Mouse (Mus musculus): ENCODE measurements around the gene Tbcb. TPM values are rescaled to one million over a fixed set of nuclear protein-coding genes. Genes with fewer than 3 reads are reported as not detected.

The Tbcb gene
- polyA plus RNA-seq, 1 experiment = 90.0 TPM

GRCm38 (mm10) chr7:30181308-30181707 lies 50.8 kb downstream of the Tbcb start:
- no peak overlapping the region for H3K9ac ChIP-seq (ENCODE audit: low read depth, poor library complexity, severe bottlenecking)
- no peaks in the 10 kb centered on the region for H3K9me3 ChIP-seq (replicated peaks; ENCODE audit: control insufficient read depth, insufficient read depth, low read length, poor library complexity, severe bottlenecking)
- no peak overlapping the region for H3K4me3 ChIP-seq (ENCODE audit: low read depth, low read length)
- H3K27me3 ChIP-seq (ENCODE audit: control insufficient read depth, insufficient read depth, low read length, poor library complexity, severe bottlenecking) = no peaks in the 10 kb centered on the region
- H3K4me1 ChIP-seq (ENCODE audit: control insufficient read depth, insufficient read depth, low read length) = no peaks in the 10 kb centered on the region
- 0 out of 2 replicates have a peak, but pooled peaks cover under 1% of the 10 kb centered on the region for H3K36me3 ChIP-seq (ENCODE audit: control insufficient read depth, insufficient read depth, low read length, poor library complexity, severe bottlenecking)
- TF ChIP-seq CTCF (IDR thresholded peaks at IDR 0.05; ENCODE audit: low read depth, low read length) (peak; percentile 66), POLR2A (IDR thresholded peaks at IDR 0.05; ENCODE audit: insufficient read depth, low read length) (no peak)
- H3K27ac ChIP-seq (ENCODE audit: insufficient read depth, low read length) = no peak overlapping the region; the same call in 1 of the 2 replicates

- H3K4me1 ChIP-seq (ENCODE audit: control insufficient read depth, insufficient read depth, low read length) = no peaks in the 10 kb centered on the region
- H3K9me3 ChIP-seq (replicated peaks; ENCODE audit: control insufficient read depth, insufficient read depth, low read length, poor library complexity, severe bottlenecking) = no peaks in the 10 kb centered on the region
- no peak for TF ChIP-seq EP300 (IDR thresholded peaks at IDR 0.05; ENCODE audit: insufficient read depth, low read depth, low read length)
- TF ChIP-seq CTCF (IDR thresholded peaks at IDR 0.05; ENCODE audit: low read depth, low read length) = no peak
- no peak for TF ChIP-seq POLR2A (IDR thresholded peaks at IDR 0.05; ENCODE audit: insufficient read depth, low read length)
- no peak overlapping the region for H3K9ac ChIP-seq (ENCODE audit: low read depth, poor library complexity, severe bottlenecking)
- H3K27me3 ChIP-seq (ENCODE audit: control insufficient read depth, insufficient read depth, low read length, poor library complexity, severe bottlenecking) = no peaks in the 10 kb centered on the region
- H3K4me3 ChIP-seq (ENCODE audit: low read depth, low read length) = no peak overlapping the region
- no peaks in the 10 kb centered on the region for H3K36me3 ChIP-seq (ENCODE audit: control insufficient read depth, insufficient read depth, low read length, poor library complexity, severe bottlenecking)
- no peak overlapping the region for H3K27ac ChIP-seq (ENCODE audit: insufficient read depth, low read length)
Measured at GRCm38 (mm10) chr7:30178256-30178655, 53.8 kb downstream of the Tbcb start.

- no peak overlapping the region for H3K9ac ChIP-seq (ENCODE audit: low read depth, poor library complexity, severe bottlenecking)
- TF ChIP-seq POLR2A (IDR thresholded peaks at IDR 0.05; ENCODE audit: insufficient read depth, low read length) (no peak), EP300 (IDR thresholded peaks at IDR 0.05; ENCODE audit: insufficient read depth, low read depth, low read length) (no peak), CTCF (IDR thresholded peaks at IDR 0.05; ENCODE audit: low read depth, low read length) (no peak)
- no peaks in the 10 kb centered on the region for H3K9me3 ChIP-seq (replicated peaks; ENCODE audit: control insufficient read depth, insufficient read depth, low read length, poor library complexity, severe bottlenecking)
Measured at GRCm38 (mm10) chr7:30176474-30176873, 55.6 kb downstream of the Tbcb start.

More at GRCm38 (mm10) chr7:30176474-30176873, 55.6 kb downstream of the Tbcb start:
- Histone ChIP-seq H3K36me3 (ENCODE audit: control insufficient read depth, insufficient read depth, low read length, poor library complexity, severe bottlenecking) (no peaks in the 10 kb centered on the region), H3K4me3 (ENCODE audit: low read depth, low read length) (no peak overlapping the region), H3K27me3 (ENCODE audit: control insufficient read depth, insufficient read depth, low read length, poor library complexity, severe bottlenecking) (no peaks in the 10 kb centered on the region), H3K4me1 (ENCODE audit: control insufficient read depth, insufficient read depth, low read length) (no peaks in the 10 kb centered on the region), H3K27ac (ENCODE audit: insufficient read depth, low read length) (no peak overlapping the region)

Other genes starting within 250 kb of the Tbcb start
- gene Zfp568, start 248.3 kb downstream of the Tbcb start, polyA plus RNA-seq (2011; ENCODE audit: insufficient read depth, insufficient read length, low read depth, missing spikeins) = 98.0 and 103 TPM in 2 replicates
- 1.2 and 2.8 TPM in 2 replicates for gene Zfp14, start 180.9 kb downstream of the Tbcb start, polyA plus RNA-seq (2011; ENCODE audit: insufficient read depth, insufficient read length, low read depth, missing spikeins)
- 13.4 and 15.4 TPM in 2 replicates for gene Zfp82, start 159.4 kb downstream of the Tbcb start, polyA plus RNA-seq (2011; ENCODE audit: insufficient read depth, insufficient read length, low read depth, missing spikeins)
- not detected in 2 replicates for gene Gm26920, start 141.9 kb downstream of the Tbcb start, polyA plus RNA-seq (2011; ENCODE audit: insufficient read depth, insufficient read length, low read depth, missing spikeins)
- gene Zfp566, start 141.7 kb downstream of the Tbcb start, polyA plus RNA-seq (2011; ENCODE audit: insufficient read depth, insufficient read length, low read depth, missing spikeins) = 12.0 and 13.7 TPM in 2 replicates
- 60.8 and 63.8 TPM in 2 replicates for gene Zfp260, start 137.5 kb downstream of the Tbcb start, polyA plus RNA-seq (2011; ENCODE audit: insufficient read depth, insufficient read length, low read depth, missing spikeins)
- gene Zfp382, start 110.3 kb downstream of the Tbcb start, polyA plus RNA-seq (2011; ENCODE audit: insufficient read depth, insufficient read length, low read depth, missing spikeins) = 6.1 and 9.0 TPM in 2 replicates
- gene Zfp146, start 62.5 kb downstream of the Tbcb start, polyA plus RNA-seq (2011; ENCODE audit: insufficient read depth, insufficient read length, low read depth, missing spikeins) = 44.4 and 46.2 TPM in 2 replicates
- 21.7 and 21.8 TPM in 2 replicates for gene Cox7a1, start 48.1 kb downstream of the Tbcb start, polyA plus RNA-seq (2011; ENCODE audit: insufficient read depth, insufficient read length, low read depth, missing spikeins)
- gene Capns1, start 33.5 kb downstream of the Tbcb start, polyA plus RNA-seq (2011; ENCODE audit: insufficient read depth, insufficient read length, low read depth, missing spikeins) = 359 and 396 TPM in 2 replicates
- gene Polr2i, start 324 bp downstream of the Tbcb start, polyA plus RNA-seq (2011; ENCODE audit: insufficient read depth, insufficient read length, low read depth, missing spikeins) = 58.7 and 65.4 TPM in 2 replicates
- not detected in 2 replicates for gene Ovol3, start 3.5 kb upstream of the Tbcb start, polyA plus RNA-seq (2011; ENCODE audit: insufficient read depth, insufficient read length, low read depth, missing spikeins)
- 0.60 and 0.84 TPM in 2 replicates for gene Thap8, start 47.8 kb upstream of the Tbcb start, polyA plus RNA-seq (2011; ENCODE audit: insufficient read depth, insufficient read length, low read depth, missing spikeins)
- 26.2 and 27.0 TPM in 2 replicates for gene Wdr62, start 48.1 kb upstream of the Tbcb start, polyA plus RNA-seq (2011; ENCODE audit: insufficient read depth, insufficient read length, low read depth, missing spikeins)
- 49.4 and 52.2 TPM in 2 replicates for gene Clip3, start 59.5 kb upstream of the Tbcb start, polyA plus RNA-seq (2011; ENCODE audit: insufficient read depth, insufficient read length, low read depth, missing spikeins)
- 25.3 and 29.5 TPM in 2 replicates for gene Alkbh6, start 76.4 kb upstream of the Tbcb start, polyA plus RNA-seq (2011; ENCODE audit: insufficient read depth, insufficient read length, low read depth, missing spikeins)
- gene Syne4, start 82.5 kb upstream of the Tbcb start, polyA plus RNA-seq (2011; ENCODE audit: insufficient read depth, insufficient read length, low read depth, missing spikeins) = 41.6 and 43.7 TPM in 2 replicates
- 0.52 and 0.58 TPM in 2 replicates for gene E130208F15Rik, start 89.5 kb upstream of the Tbcb start, polyA plus RNA-seq (2011; ENCODE audit: insufficient read depth, insufficient read length, low read depth, missing spikeins)
- gene Sdhaf1, start 91.6 kb upstream of the Tbcb start, polyA plus RNA-seq (2011; ENCODE audit: insufficient read depth, insufficient read length, low read depth, missing spikeins) = 5.6 and 7.3 TPM in 2 replicates
- gene Lrfn3, start 130.5 kb upstream of the Tbcb start, polyA plus RNA-seq (2011; ENCODE audit: insufficient read depth, insufficient read length, low read depth, missing spikeins) = 4.2 and 6.3 TPM in 2 replicates
- gene Tyrobp, start 181.5 kb upstream of the Tbcb start, polyA plus RNA-seq (2011; ENCODE audit: insufficient read depth, insufficient read length, low read depth, missing spikeins) = not detected in 2 replicates
- gene Hcst, start 187.6 kb upstream of the Tbcb start, polyA plus RNA-seq (2011; ENCODE audit: insufficient read depth, insufficient read length, low read depth, missing spikeins) = not detected in 2 replicates
- 4.1 TPM in 2 replicates for gene Nfkbid, start 189.5 kb upstream of the Tbcb start, polyA plus RNA-seq (2011; ENCODE audit: insufficient read depth, insufficient read length, low read depth, missing spikeins)
- gene Aplp1, start 213.3 kb upstream of the Tbcb start, polyA plus RNA-seq (2011; ENCODE audit: insufficient read depth, insufficient read length, low read depth, missing spikeins) = 70.6 and 78.2 TPM in 2 replicates
- 5.8 and 9.4 TPM in 2 replicates for gene Kirrel2, start 225.4 kb upstream of the Tbcb start, polyA plus RNA-seq (2011; ENCODE audit: insufficient read depth, insufficient read length, low read depth, missing spikeins)
- gene Nphs1, start 226.0 kb upstream of the Tbcb start, polyA plus RNA-seq (2011; ENCODE audit: insufficient read depth, insufficient read length, low read depth, missing spikeins) = 27.5 and 30.9 TPM in 2 replicates

Data from ES-Bruce4 (cell line).